Mouse (Mus musculus) kidney, postnatal 14 days (tissue): ENCODE measurements at regions not wholly inside any gene's neighbourhood (a gene's known extent, or its start where the extent isn't known, plus 50 kb on each side); places are given as distances from the start of the nearest gene placed in this dataset.

Experiments used
- DNase-seq: peaks from one replicate; pipeline ENCODE4 v3.0.0; 2022; ENCODE audit warnings: mixed read lengths

DNA sequence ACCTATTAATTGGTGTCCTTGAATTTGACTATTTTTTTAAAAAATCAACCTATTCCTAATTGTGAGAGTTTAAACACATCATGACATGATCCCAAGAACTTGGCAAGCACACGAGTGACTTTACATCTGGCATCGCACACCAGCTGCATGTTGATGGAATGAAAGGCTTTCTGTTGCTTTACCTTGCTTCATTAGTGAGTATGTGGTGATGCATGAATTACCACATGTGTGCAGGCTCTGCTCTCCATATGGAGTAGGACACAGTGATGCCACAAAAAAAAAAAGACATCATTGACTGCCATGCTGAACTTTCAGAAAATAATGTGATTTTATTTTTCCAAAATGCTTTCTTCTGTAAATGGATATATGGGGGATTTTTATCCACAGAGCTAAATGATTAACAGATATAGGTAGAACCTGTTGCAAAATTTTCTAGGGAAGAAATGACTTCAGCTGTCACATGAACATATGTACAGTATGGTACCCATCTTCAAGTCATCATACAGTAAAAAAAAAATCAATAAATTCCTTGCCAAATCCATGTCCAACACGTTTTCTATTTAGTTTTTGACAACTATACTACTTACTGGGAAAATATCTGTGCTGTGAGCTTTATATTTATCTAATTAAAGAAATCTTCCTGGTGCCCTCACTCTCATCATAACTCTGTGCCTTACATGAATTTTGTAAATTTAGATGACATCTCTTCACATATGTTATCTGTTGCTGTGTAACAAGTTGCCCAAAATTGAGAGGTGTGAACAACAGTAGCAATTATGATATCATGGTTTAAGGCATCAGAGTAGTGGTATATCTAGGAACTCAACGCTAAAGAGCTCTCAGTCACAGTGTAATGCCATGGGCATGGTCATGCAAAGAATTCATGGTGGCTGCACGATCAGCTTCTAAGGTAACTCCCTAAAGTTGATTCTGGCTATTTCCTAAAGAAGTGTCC is 84.0 kb upstream of the Arrdc3 start:
- DNase-seq, result no peak

DNA sequence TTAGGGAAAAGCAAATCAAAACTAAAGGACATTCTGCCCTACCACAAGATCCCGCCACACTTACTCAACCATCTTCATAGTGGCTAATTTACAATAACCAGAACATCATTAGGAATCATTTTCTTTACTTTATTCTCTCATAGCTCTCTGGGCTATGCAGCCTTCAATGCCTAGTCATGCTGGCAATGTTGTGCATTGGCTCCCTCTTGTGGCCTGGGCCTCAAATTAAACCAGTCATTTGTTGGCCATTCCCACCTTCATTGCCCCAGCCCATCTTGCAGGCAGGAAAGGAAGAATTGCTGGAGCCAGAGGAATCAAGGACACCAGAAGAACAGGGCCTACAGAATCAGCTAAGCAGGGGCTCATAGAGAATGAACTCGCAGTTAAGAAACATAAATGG is 77.0 kb upstream of the Arrdc3 start:
- DNase-seq, result peak; percentile 21

DNA sequence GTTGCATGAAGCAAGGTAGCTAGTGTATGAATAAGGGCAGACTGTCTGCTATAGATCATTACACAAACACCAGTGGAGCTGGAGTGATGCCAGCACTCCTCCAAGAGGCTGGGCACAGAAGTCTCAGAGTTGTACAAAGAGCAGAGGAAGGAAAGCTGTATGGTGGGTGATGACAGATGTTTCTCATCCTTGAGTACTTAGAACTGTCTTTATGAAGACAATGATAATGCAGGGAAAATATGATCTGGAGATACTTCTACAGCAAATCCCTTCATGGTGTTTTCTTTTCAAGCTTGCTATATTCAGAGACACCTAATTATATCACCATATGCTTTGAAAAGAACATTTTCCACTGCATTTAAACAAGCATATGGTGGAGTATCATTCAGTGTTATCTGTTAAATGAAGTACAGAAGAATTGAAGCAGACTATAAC is 56.1 kb upstream of the Arrdc3 start:
- no peak for DNase-seq
